Mouse (Mus musculus): ENCODE data around the gene Tmem270. TPM values are rescaled to one million over a fixed set of nuclear protein-coding genes. Genes with fewer than 3 reads are reported as not detected.

The Tmem270 gene
- polyA plus RNA-seq, 1 experiment from 2014 or later: not detected

GRCm38 (mm10) chr5:134907135-134907534 is 602 bp upstream of the Tmem270 start:
- no peaks in the 10 kb centered on the region for H3K9me3 ChIP-seq (replicated peaks)
- no peaks in the 10 kb centered on the region for H3K27me3 ChIP-seq
- no peak overlapping the region for H3K27ac ChIP-seq (replicated peaks)
- WGBS: under 1% methylated on average over 13 of the region's 13 CpGs
- ATAC-seq (ENCODE audit: insufficient number of reproducible peaks, low FRiP score, low TSS enrichment, low read depth): peak; percentile 73
- H3K4me1 ChIP-seq: 0 out of 2 replicates have a peak, but pooled peaks cover 3% of the 10 kb centered on the region
- no peak overlapping the region for H3K4me3 ChIP-seq (replicated peaks)
- no peak overlapping the region for H3K4me2 ChIP-seq (replicated peaks)
- no peak overlapping the region for H3K9ac ChIP-seq
- H3K36me3 ChIP-seq: no peaks in the 10 kb centered on the region

GRCm38 (mm10) chr5:134901644-134902027 is 4.9 kb downstream of the Tmem270 start:
- Histone ChIP-seq H3K36me3 (no peaks in the 10 kb centered on the region), H3K9me3 (replicated peaks) (no peaks in the 10 kb centered on the region), H3K27ac (replicated peaks) (no peak overlapping the region), H3K4me2 (replicated peaks) (no peak overlapping the region), H3K4me1 (peaks cover 21% of the 10 kb centered on the region), H3K9ac (no peak overlapping the region), H3K4me3 (replicated peaks) (no peak overlapping the region), H3K27me3 (no peaks in the 10 kb centered on the region; the same call in 1 of the 2 replicates)
- no peak for ATAC-seq (ENCODE audit: insufficient number of reproducible peaks, low FRiP score, low TSS enrichment, low read depth)
- 65% methylated on average over 8 of the region's 8 CpGs for WGBS

DNA sequence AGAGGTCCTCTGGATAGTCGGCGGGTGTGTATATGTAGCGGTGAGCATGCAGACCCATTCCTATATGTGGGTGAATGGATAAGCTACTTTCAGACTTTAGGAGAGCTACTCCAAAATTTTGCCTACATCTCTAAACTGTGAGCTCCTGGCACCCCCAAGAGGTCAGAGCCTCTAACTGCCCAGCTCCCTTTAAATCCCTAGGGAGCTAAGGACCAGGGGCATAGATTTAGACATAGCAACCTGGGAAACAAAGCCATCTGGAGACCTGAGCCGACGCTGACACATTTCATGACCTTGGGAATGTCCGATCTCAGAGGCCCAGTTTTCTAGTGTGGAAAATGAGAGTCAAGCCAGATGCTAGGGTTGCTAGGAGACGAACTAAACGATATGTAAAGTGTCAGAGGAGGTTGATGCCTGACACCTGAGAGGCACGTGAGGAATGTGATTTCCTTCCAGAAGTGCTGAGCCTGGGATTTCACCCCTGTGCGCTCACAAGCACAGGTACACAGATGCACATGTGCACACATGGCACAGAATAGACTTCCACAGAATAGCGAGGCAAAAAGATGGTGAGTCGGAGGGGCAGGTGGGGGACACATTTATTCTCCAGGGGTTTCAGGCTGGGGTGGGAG is 5.4 kb downstream of the Tmem270 start:
- Histone ChIP-seq H3K27ac (replicated peaks) (no peak overlapping the region), H3K27me3 (no peaks in the 10 kb centered on the region; the same call in 1 of the 2 replicates), H3K36me3 (no peaks in the 10 kb centered on the region), H3K4me3 (replicated peaks) (no peak overlapping the region), H3K9me3 (replicated peaks) (no peaks in the 10 kb centered on the region), H3K4me1 (peaks cover 24% of the 10 kb centered on the region), H3K9ac (no peak overlapping the region), H3K4me2 (replicated peaks) (no peak overlapping the region)
- ATAC-seq (ENCODE audit: insufficient number of reproducible peaks, low FRiP score, low TSS enrichment, low read depth): no peak
- 30% methylated on average over 12 of the region's 12 CpGs for WGBS

DNA sequence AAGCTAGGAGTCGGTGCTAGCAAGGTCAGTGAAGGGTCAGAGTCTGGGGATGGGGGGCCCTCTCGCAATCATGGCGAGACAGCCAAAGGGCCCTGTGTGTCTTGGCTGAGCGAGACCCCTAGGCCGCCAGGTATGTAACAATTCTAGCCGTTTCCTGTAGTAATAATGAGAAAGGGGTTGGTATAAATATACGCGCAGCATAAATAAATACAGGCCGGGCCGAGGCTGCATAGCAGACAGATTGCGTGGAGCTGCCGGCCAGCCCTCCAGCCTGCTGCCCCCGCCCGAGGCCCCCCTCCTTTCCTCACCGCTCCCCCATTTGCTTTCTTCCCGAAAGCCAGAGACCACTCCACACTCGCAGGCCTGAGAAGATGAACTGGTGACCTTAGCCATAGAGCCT is 8.9 kb downstream of the Tmem270 start:
- H3K9me3 ChIP-seq (replicated peaks): no peaks in the 10 kb centered on the region
- H3K4me2 ChIP-seq (replicated peaks): no peak overlapping the region
- H3K27ac ChIP-seq (replicated peaks): peak overlapping the region; percentile 48
- ATAC-seq (ENCODE audit: insufficient number of reproducible peaks, low FRiP score, low TSS enrichment, low read depth): no peak
- H3K9ac ChIP-seq: no peak overlapping the region
- H3K27me3 ChIP-seq: no peaks in the 10 kb centered on the region; the same call in 1 of the 2 replicates
- H3K36me3 ChIP-seq: no peaks in the 10 kb centered on the region
- H3K4me1 ChIP-seq: peaks cover 49% of the 10 kb centered on the region
- no peak overlapping the region for H3K4me3 ChIP-seq (replicated peaks)
- WGBS: 63% methylated on average over 17 of the region's 17 CpGs

DNA sequence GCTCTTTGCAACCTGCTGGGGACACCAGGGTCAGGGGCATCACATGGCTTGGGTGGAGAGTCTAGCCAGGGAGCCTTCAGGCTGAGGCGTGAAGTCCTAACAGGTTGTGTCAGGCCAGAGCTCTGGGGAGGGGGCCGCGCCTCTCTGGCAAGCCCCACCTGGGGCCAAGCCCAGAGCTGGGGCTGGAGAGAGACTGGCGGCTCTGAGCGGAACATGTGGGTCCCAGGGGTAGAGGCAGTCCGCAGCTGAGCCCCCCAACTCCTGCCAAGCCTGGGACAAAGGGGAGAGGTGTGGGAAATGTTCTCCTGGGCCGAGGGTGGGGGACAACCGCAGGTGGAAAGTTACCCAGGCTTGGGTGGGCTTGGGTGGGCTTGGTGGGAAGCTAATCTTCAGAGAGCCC is 9.6 kb downstream of the Tmem270 start:
- no peaks in the 10 kb centered on the region; the same call in 1 of the 2 replicates for H3K27me3 ChIP-seq
- H3K9ac ChIP-seq: no peak overlapping the region
- no peak overlapping the region; the same call in 1 of the 2 replicates for H3K27ac ChIP-seq (replicated peaks)
- peaks cover 49% of the 10 kb centered on the region for H3K4me1 ChIP-seq
- no peak overlapping the region for H3K4me2 ChIP-seq (replicated peaks)
- no peaks in the 10 kb centered on the region for H3K36me3 ChIP-seq
- 76% methylated on average over 8 of the region's 8 CpGs for WGBS
- no peak for ATAC-seq (ENCODE audit: insufficient number of reproducible peaks, low FRiP score, low TSS enrichment, low read depth)
- H3K9me3 ChIP-seq (replicated peaks): no peaks in the 10 kb centered on the region
- H3K4me3 ChIP-seq (replicated peaks): no peak overlapping the region

DNA sequence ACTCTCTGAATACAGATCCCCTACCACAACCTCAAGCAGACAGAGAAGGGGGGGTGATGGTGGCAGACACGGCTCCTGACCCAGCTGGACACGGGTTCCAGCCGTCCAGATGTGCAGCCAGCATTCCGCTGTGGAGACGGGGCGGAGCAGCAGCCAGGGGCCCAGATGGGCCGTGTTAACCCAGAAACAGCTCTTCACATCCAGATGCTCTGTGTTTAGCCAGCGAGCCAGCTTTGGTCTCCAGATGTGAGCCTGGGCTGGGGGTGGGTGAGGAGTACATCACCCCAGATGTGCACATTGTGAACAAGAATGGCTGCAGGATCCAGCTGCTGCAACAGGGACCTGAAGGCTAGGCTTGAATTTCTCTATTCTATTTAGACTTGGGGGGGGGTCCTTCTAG is 11.2 kb downstream of the Tmem270 start:
- H3K27me3 ChIP-seq: no peaks in the 10 kb centered on the region; the same call in 1 of the 2 replicates
- no peaks in the 10 kb centered on the region for H3K9me3 ChIP-seq (replicated peaks)
- no peak overlapping the region for H3K4me3 ChIP-seq (replicated peaks)
- no peak overlapping the region for H3K4me2 ChIP-seq (replicated peaks)
- 27% methylated on average over 8 of the region's 8 CpGs for WGBS
- H3K27ac ChIP-seq (replicated peaks): peak overlapping the region; percentile 77
- H3K36me3 ChIP-seq: no peaks in the 10 kb centered on the region
- no peak overlapping the region for H3K9ac ChIP-seq
- peak; percentile 82 for ATAC-seq (ENCODE audit: insufficient number of reproducible peaks, low FRiP score, low TSS enrichment, low read depth)
- H3K4me1 ChIP-seq: peaks cover 52% of the 10 kb centered on the region

DNA sequence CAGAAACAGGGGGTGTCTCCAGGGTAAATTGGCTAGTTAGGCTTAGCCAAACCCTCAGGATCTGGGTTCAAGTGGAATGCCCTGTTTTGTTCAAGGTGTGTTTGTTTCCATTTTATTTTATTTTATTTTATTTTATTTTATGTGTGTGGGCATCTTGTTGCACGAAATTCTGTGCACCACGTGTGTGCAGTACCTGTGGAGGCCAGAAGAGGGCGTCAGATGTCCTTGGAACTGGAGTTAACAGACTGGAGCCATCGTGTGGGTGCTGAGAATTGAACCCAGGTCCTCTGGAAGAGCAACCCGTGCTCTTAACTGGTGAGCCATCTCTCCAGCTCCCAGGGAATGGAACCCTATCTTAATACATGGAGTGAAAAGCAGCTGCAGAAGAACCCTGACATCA is 13.8 kb downstream of the Tmem270 start:
- H3K27ac ChIP-seq (replicated peaks): no peak overlapping the region
- no peak overlapping the region for H3K4me3 ChIP-seq (replicated peaks)
- H3K27me3 ChIP-seq: 0 out of 2 replicates have a peak, but pooled peaks cover 2% of the 10 kb centered on the region
- no peaks in the 10 kb centered on the region for H3K36me3 ChIP-seq
- H3K4me1 ChIP-seq: peaks cover 48% of the 10 kb centered on the region
- H3K9ac ChIP-seq: no peak overlapping the region
- ATAC-seq (ENCODE audit: insufficient number of reproducible peaks, low FRiP score, low TSS enrichment, low read depth): no peak
- no peak overlapping the region for H3K4me2 ChIP-seq (replicated peaks)
- no peaks in the 10 kb centered on the region for H3K9me3 ChIP-seq (replicated peaks)
- 75% methylated on average over 5 of the region's 5 CpGs for WGBS

- ATAC-seq (ENCODE audit: insufficient number of reproducible peaks, low FRiP score, low TSS enrichment, low read depth): no peak
- no peak overlapping the region for H3K4me3 ChIP-seq (replicated peaks)
- WGBS: 74% methylated on average over 8 of the region's 8 CpGs
- H3K27me3 ChIP-seq: 0 out of 2 replicates have a peak, but pooled peaks cover 3% of the 10 kb centered on the region
- H3K36me3 ChIP-seq: no peaks in the 10 kb centered on the region
- no peak overlapping the region for H3K4me2 ChIP-seq (replicated peaks)
- no peak overlapping the region for H3K9ac ChIP-seq
- H3K27ac ChIP-seq (replicated peaks): no peak overlapping the region
- peaks cover 37% of the 10 kb centered on the region for H3K4me1 ChIP-seq
- no peaks in the 10 kb centered on the region for H3K9me3 ChIP-seq (replicated peaks)
Measured at GRCm38 (mm10) chr5:134891552-134891951, 15.0 kb downstream of the Tmem270 start.

GRCm38 (mm10) chr5:134890601-134891054 is 15.9 kb downstream of the Tmem270 start:
- Histone ChIP-seq H3K9ac (no peak overlapping the region), H3K27me3 (0 out of 2 replicates have a peak, but pooled peaks cover 3% of the 10 kb centered on the region), H3K9me3 (replicated peaks) (no peaks in the 10 kb centered on the region), H3K4me1 (peaks cover 32% of the 10 kb centered on the region), H3K4me3 (replicated peaks) (no peak overlapping the region), H3K4me2 (replicated peaks) (no peak overlapping the region), H3K27ac (replicated peaks) (no peak overlapping the region), H3K36me3 (no peaks in the 10 kb centered on the region)
- no peak for ATAC-seq (ENCODE audit: insufficient number of reproducible peaks, low FRiP score, low TSS enrichment, low read depth)
- 56% methylated on average over 6 of the region's 6 CpGs for WGBS

- Histone ChIP-seq H3K27me3 (0 out of 2 replicates have a peak, but pooled peaks cover 3% of the 10 kb centered on the region), H3K27ac (replicated peaks) (no peak overlapping the region), H3K9me3 (replicated peaks) (no peaks in the 10 kb centered on the region), H3K36me3 (no peaks in the 10 kb centered on the region), H3K4me1 (peaks cover 14% of the 10 kb centered on the region; the same call in 1 of the 2 replicates), H3K4me2 (replicated peaks) (no peak overlapping the region), H3K4me3 (replicated peaks) (no peak overlapping the region), H3K9ac (no peak overlapping the region)
- ATAC-seq (ENCODE audit: insufficient number of reproducible peaks, low FRiP score, low TSS enrichment, low read depth): no peak
- WGBS: 85% methylated on average over 7 of the region's 7 CpGs
Measured at GRCm38 (mm10) chr5:134888505-134888904, 18.0 kb downstream of the Tmem270 start.

DNA sequence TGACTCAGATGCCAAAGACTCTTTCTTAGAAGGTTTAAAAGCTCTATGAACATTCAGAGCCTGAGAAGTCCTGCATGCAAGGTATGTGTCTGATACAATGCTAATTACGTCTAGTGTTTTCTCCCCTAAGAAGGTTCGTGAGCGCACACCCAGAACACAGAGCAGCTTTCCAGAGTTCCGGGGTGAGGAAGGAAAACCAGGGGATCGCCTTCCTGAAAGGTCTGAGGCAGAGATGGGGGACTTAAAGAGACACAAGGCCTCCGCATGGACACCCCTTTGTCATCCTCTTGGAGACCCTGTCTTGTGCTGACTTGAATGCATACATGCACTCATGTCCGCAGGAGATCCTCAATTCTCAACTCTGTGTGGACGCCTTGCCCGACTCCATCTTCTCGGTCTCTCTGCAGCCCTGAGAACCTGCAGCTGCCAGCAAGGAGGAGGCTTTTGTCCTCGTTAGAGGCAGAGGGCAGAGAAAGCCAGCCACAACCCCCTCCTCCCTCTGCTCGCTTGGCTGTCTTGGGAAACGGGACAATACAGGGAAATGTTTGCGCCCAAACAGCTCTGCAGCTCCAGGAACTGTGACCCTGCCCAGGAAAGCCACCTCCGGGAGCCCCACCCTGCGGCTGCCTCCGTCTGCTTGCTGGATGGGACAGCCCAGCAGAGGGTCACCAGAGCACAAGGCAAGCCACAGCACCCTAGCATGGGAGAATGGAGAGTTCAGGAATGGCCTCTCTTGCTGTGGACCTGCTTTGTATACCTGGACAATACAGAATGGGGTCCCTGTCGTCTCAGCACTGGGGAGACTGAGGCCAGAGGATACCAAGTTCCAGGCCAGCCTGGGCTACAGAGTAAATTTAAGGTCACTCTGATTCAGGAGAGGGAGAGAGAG is 18.8 kb downstream of the Tmem270 start:
- no peak for ATAC-seq (ENCODE audit: insufficient number of reproducible peaks, low FRiP score, low TSS enrichment, low read depth)
- no peak overlapping the region for H3K4me3 ChIP-seq (replicated peaks)
- H3K27me3 ChIP-seq: 0 out of 2 replicates have a peak, but pooled peaks cover 3% of the 10 kb centered on the region
- no peak overlapping the region for H3K4me2 ChIP-seq (replicated peaks)
- WGBS: 59% methylated on average over 18 of the region's 18 CpGs
- no peaks in the 10 kb centered on the region for H3K9me3 ChIP-seq (replicated peaks)
- H3K9ac ChIP-seq: no peak overlapping the region
- H3K36me3 ChIP-seq: no peaks in the 10 kb centered on the region
- peak overlapping the region; percentile 60 for H3K27ac ChIP-seq (replicated peaks)
- H3K4me1 ChIP-seq: peaks cover 9% of the 10 kb centered on the region; the same call in 1 of the 2 replicates
